Comparison of ENCODE assay signal across 8 mouse cellular contexts in the genomic region with DNA sequence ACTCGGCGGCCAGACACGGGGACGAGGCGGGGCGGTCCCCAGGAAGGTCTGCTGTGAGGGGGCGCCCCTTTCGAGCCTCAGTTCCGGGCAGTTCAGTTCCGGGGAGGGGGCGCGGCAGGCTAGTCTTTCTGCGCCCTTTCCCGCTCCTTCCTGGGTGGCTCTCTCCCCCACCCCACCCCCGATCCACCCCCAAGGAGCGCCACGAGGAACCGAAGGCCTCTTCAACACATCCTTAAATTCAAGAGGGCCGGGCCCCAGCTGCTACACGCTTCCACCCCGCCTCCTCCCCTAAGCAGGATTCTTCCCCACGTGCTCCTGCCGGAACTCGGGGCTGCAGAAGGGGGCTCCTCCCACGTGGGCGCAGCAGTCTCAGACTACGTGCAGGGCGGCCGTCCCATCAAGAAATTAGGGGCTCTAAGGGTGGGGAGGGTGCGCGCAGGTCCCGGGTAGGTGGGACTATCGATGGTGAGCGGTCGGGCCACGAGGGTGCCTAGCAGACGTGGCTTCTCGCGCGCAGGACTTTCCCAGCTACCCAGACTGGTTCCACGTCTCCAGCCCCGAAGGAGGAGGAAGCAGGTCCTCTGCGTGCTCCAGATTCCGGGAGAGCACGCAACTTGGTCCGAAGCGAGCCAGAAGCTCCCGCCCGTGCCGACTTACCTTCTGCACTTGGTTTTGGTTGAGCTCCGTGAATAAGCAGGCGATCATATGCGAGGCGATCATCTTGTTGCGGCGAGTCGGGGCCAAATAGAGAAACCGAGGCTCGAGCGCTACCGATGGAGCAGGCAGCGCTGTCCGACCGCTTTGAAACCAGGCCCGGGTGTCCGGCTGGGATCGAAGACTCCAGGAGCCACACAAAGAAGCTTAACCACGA. TPM values are rescaled to one million over a fixed set of nuclear protein-coding genes. Genes with fewer than 3 reads are reported as not detected.
A peak's percentile ranks its signal among the peaks of the same experiment; 100 is the strongest.
DNase-seq lines count a peak whose midpoint lies in the region; ATAC-seq and TF ChIP-seq lines count a peak whose summit lies in the region.

No protein-coding gene starts in this region.

- ATAC-seq in kidney, embryonic 15.5 days (replicated peaks; ENCODE audit: low FRiP score), result peak; percentile 56

- no peaks in the 10 kb centered on the region for H3K36me3 ChIP-seq in heart, adult 2 months (ENCODE audit: control insufficient read depth, insufficient read depth, low read length)
- no peaks in the 10 kb centered on the region for H3K36me3 ChIP-seq in kidney, embryonic 15.5 days

- peak overlapping the region; percentile 51 for H3K4me3 ChIP-seq in heart, adult 2 months
- H3K4me3 ChIP-seq in kidney, embryonic 15.5 days (replicated peaks), result peak overlapping the region; percentile 70

- intact Hi-C loops in heart, adult 2 months (cut with DNase I), result loop anchor here (2.0 kb wide), 2 partner anchors 19 to 89 kb away; no protein-coding TSS in a partner anchor

- peak overlapping the region; percentile 80 for H3K27ac ChIP-seq in heart, adult 2 months
- peak overlapping the region; percentile 86 for H3K27ac ChIP-seq in kidney, embryonic 15.5 days

- under 1% methylated on average over 68 of the region's 68 CpGs for WGBS in heart, adult 2 months
- under 1% methylated on average over 68 of the region's 68 CpGs for WGBS in kidney, embryonic 15.5 days

- H3K79me2 ChIP-seq in heart, adult 2 months (replicated peaks; ENCODE audit: control insufficient read depth, insufficient read depth, low read length), result 0 out of 2 replicates have a peak, but pooled peaks cover 1% of the 10 kb centered on the region

- TF ChIP-seq POLR2A in heart, adult 2 months (IDR thresholded peaks at IDR 0.05; ENCODE audit: insufficient read depth, low read depth, low read length), result no peak

- no peaks in the 10 kb centered on the region for H3K9me3 ChIP-seq in kidney, embryonic 15.5 days (replicated peaks)

- peaks cover under 1% of the 10 kb centered on the region for H3K4me1 ChIP-seq in heart, adult 2 months (ENCODE audit: control insufficient read depth, insufficient read depth, low read length)
- peaks cover 47% of the 10 kb centered on the region for H3K4me1 ChIP-seq in kidney, embryonic 15.5 days

- peak; percentile 58 to 68 for DNase-seq in heart, adult 2 months
- DNase-seq in heart, adult 8-10 months (ENCODE audit: low spot score), result no peak
- peak; percentile 49 for DNase-seq in adrenal gland, postnatal 25 days
- peak; percentile 29 to 50 for DNase-seq in gastrocnemius, adult 8-10 months (ENCODE audit: low spot score in 2 of 2)
- DNase-seq in lung, postnatal 36 days, result peak; percentile 78
- peak; percentile 44 to 46 for DNase-seq in right cerebral cortex, postnatal 10 days (ENCODE audit: low spot score in 2 of 2)
- no peak for DNase-seq in layer of hippocampus, adult 8-10 months (ENCODE audit: low spot score in 2 of 2)

- H3K4me2 ChIP-seq in kidney, embryonic 15.5 days, result peak overlapping the region; percentile 97

- TF ChIP-seq CTCF in heart, adult 2 months (IDR thresholded peaks at IDR 0.05), result no peak

- TF ChIP-seq EP300 in heart, adult 2 months (IDR thresholded peaks at IDR 0.05; ENCODE audit: insufficient read depth, low read depth, low read length), result no peak

- H3K27me3 ChIP-seq in heart, adult 2 months (ENCODE audit: control insufficient read depth, insufficient read depth, low read length), result peaks cover 1% of the 10 kb centered on the region; the same call in 1 of the 2 replicates
- H3K27me3 ChIP-seq in kidney, embryonic 15.5 days, result peaks cover 10% of the 10 kb centered on the region

- peak overlapping the region; percentile 74 for H3K9ac ChIP-seq in heart, adult 2 months (ENCODE audit: low read depth, low read length)
- peak overlapping the region; percentile 53 for H3K9ac ChIP-seq in kidney, embryonic 15.5 days

RNA-seq across cellular contexts. Expression of a gene that starts 0.8 kb away (rescaled TPM):
- 100 to 1,000 TPM; 325 to 363 TPM for total RNA-seq in heart, adult 2 months (2021)
- 104 and 173 TPM in 2 replicates for polyA plus RNA-seq in heart, adult 2 months (2012; rRNA removed)
- total RNA-seq in heart, adult 8-10 months (2022), result 100 to 1,000 TPM; 393 to 406 (median 396) TPM
- total RNA-seq in adrenal gland, postnatal 25 days (2021), result 87.9 and 110 TPM in 2 replicates
- total RNA-seq in gastrocnemius, adult 8-10 months (2022), result 100 to 1,000 TPM; 261 to 301 (median 287) TPM
- 19.0 and 19.7 TPM in 2 replicates for polyA plus RNA-seq in kidney, embryonic 15.5 days (2015; fragmentation: Nextera tagmentation; extraction: Ambion mirVana)
- total RNA-seq in layer of hippocampus, adult 8-10 months (2022), result 10 to 100 TPM in 2 of 4 experiments, 1 to 10 TPM in 2; 5.6 to 14.4 (median 9.6) TPM

Comparison
In these comparisons a context has a peak if more than half of its experiments do, and no peak if none do; other contexts are left out.
1. DNase-seq: peak in heart, adult 2 months (2 of 2), adrenal gland, postnatal 25 days (single experiment), gastrocnemius, adult 8-10 months (2 of 2), lung, postnatal 36 days (single experiment) and right cerebral cortex, postnatal 10 days (2 of 2); none in heart, adult 8-10 months (single experiment) and layer of hippocampus, adult 8-10 months (0 of 2).